Mouse (Mus musculus) stomach, postnatal 0 days (tissue): ENCODE results near the gene Cdkn1a.

Experiments used
- CTCF ChIP-seq: IDR thresholded peaks from 2 replicates; pipeline ENCODE4 v1.5.1; 2016; ENCODE audit warnings: antibody characterized with exemption, low read depth, mild to moderate bottlenecking, moderate library complexity
- EP300 ChIP-seq: optimal IDR thresholded peaks from 2 replicates; pipeline ENCODE3; 2016; ENCODE audit warnings: antibody characterized with exemption

DNA sequence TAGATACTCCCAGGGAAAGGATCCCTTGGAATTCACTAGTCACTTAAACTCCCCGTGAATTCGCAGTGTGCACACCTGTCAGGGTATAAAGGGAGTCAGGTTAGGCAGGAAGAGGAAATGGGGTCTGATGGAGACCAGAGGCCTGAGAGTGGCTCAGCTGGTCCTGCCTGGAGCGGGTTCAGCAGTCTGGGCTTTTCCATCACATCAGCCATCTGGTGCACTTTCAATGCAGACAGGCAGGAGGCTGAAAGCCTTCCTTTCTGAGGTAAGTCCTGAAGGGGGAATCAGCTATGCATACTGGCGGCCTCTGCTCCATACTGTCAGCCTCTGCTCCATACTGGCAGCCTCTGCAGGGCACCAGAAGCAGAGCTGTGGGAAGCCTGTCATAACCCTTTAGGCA is 3.9 kb upstream of the Cdkn1a start:
- TF ChIP-seq CTCF (no peak), EP300 (no peak)
